Mouse (Mus musculus): Measurements from ENCODE around the gene Cts6. TPM values are rescaled to one million over a fixed set of nuclear protein-coding genes. Genes with fewer than 3 reads are reported as not detected.
"Not testable (repeated sequence)": the region's sequence is repeated elsewhere in the genome, so short reads cannot be mapped to it uniquely, and the experiment has no call there.

The Cts6 gene
- not detected in 2 replicates for polyA plus RNA-seq (2014; fragmentation: Nextera tagmentation; extraction: Ambion mirVana)

- Histone ChIP-seq H3K4me2 (ENCODE audit: low read depth, low read length) (no peak within 1 kb of the TSS), H3K27ac (replicated peaks; ENCODE audit: low read depth, low read length) (no peak within 1 kb of the TSS), H3K36me3 (ENCODE audit: control insufficient read depth, insufficient read depth, low read length) (no peaks in the 10 kb centered on the region), H3K4me1 (ENCODE audit: control insufficient read depth, insufficient read depth, low read length) (no peaks in the 10 kb centered on the region), H3K9ac (ENCODE audit: low read depth, low read length) (no peak within 1 kb of the TSS), H3K27me3 (replicated peaks; ENCODE audit: control insufficient read depth, insufficient read depth, low read length) (no peaks in the 10 kb centered on the region), H3K4me3 (ENCODE audit: low read depth, low read length) (no peak within 1 kb of the TSS), H3K9me3 (ENCODE audit: control insufficient read depth, low read length) (peaks cover 18% of the 10 kb centered on the region; the same call in 1 of the 2 replicates)
- DNase-seq (ENCODE audit: low spot score) (no peak), ATAC-seq (ENCODE audit: low read depth) (no peak)
- 84% methylated on average over 3 of the region's 3 CpGs for WGBS
These were observed at the start of gene Cts6 for GRCm38 (mm10) chr13:61203310-61203709. Gene Cts6 (minus strand): TSS chr13:61203410.

- Histone ChIP-seq H3K9ac (ENCODE audit: low read depth, low read length) (no peak overlapping the region), H3K27ac (replicated peaks; ENCODE audit: low read depth, low read length) (no peak overlapping the region), H3K36me3 (ENCODE audit: control insufficient read depth, insufficient read depth, low read length) (no peaks in the 10 kb centered on the region), H3K27me3 (replicated peaks; ENCODE audit: control insufficient read depth, insufficient read depth, low read length) (no peaks in the 10 kb centered on the region), H3K4me1 (ENCODE audit: control insufficient read depth, insufficient read depth, low read length) (no peaks in the 10 kb centered on the region), H3K4me3 (ENCODE audit: low read depth, low read length) (no peak overlapping the region), H3K4me2 (ENCODE audit: low read depth, low read length) (no peak overlapping the region), H3K9me3 (ENCODE audit: control insufficient read depth, low read length) (0 out of 2 replicates have a peak, but pooled peaks cover 4% of the 10 kb centered on the region)
- 63% methylated on average over 13 of the region's 13 CpGs for WGBS
- DNase-seq (ENCODE audit: low spot score) (peak; percentile 46), ATAC-seq (ENCODE audit: low read depth) (no peak)
These were observed 38.1 kb upstream of the Cts6 start for GRCm38 (mm10) chr13:61241076-61241947.

GRCm38 (mm10) chr13:61185151-61185933 is 17.9 kb downstream of the Cts6 start:
- not testable (repeated sequence) for H3K27ac ChIP-seq (replicated peaks; ENCODE audit: low read depth, low read length); H3K4me2 ChIP-seq (ENCODE audit: low read depth, low read length); H3K36me3 ChIP-seq (ENCODE audit: control insufficient read depth, insufficient read depth, low read length); ATAC-seq (ENCODE audit: low read depth); H3K4me1 ChIP-seq (ENCODE audit: control insufficient read depth, insufficient read depth, low read length); H3K9me3 ChIP-seq (ENCODE audit: control insufficient read depth, low read length); H3K4me3 ChIP-seq (ENCODE audit: low read depth, low read length); H3K9ac ChIP-seq (ENCODE audit: low read depth, low read length); DNase-seq (ENCODE audit: low spot score); H3K27me3 ChIP-seq (replicated peaks; ENCODE audit: control insufficient read depth, insufficient read depth, low read length)
- 74% methylated on average over 5 of the region's 5 CpGs for WGBS

- Histone ChIP-seq H3K36me3 (ENCODE audit: control insufficient read depth, insufficient read depth, low read length) (no peaks in the 10 kb centered on the region), H3K27me3 (replicated peaks; ENCODE audit: control insufficient read depth, insufficient read depth, low read length) (no peaks in the 10 kb centered on the region), H3K4me2 (ENCODE audit: low read depth, low read length) (no peak overlapping the region), H3K27ac (replicated peaks; ENCODE audit: low read depth, low read length) (no peak overlapping the region), H3K4me3 (ENCODE audit: low read depth, low read length) (no peak overlapping the region), H3K9ac (ENCODE audit: low read depth, low read length) (no peak overlapping the region), H3K4me1 (ENCODE audit: control insufficient read depth, insufficient read depth, low read length) (no peaks in the 10 kb centered on the region), H3K9me3 (ENCODE audit: control insufficient read depth, low read length) (peaks cover 10% of the 10 kb centered on the region)
- DNase-seq (ENCODE audit: low spot score), result no peak
- ATAC-seq (ENCODE audit: low read depth), result no peak
- WGBS, result 76% methylated on average over 4 of the region's 4 CpGs
These were observed 38.6 kb downstream of the Cts6 start for GRCm38 (mm10) chr13:61164622-61165021.

- no peak within 1 kb of the TSS for H3K4me3 ChIP-seq (ENCODE audit: low read depth, low read length)
- no peaks in the 10 kb centered on the region for H3K36me3 ChIP-seq (ENCODE audit: control insufficient read depth, insufficient read depth, low read length)
- no peak within 1 kb of the TSS for H3K27ac ChIP-seq (replicated peaks; ENCODE audit: low read depth, low read length)
- no peaks in the 10 kb centered on the region for H3K27me3 ChIP-seq (replicated peaks; ENCODE audit: control insufficient read depth, insufficient read depth, low read length)
- H3K4me1 ChIP-seq (ENCODE audit: control insufficient read depth, insufficient read depth, low read length), result no peaks in the 10 kb centered on the region
- peaks cover 13% of the 10 kb centered on the region for H3K9me3 ChIP-seq (ENCODE audit: control insufficient read depth, low read length)
- no peak for DNase-seq (ENCODE audit: low spot score)
- ATAC-seq (ENCODE audit: low read depth), result no peak
- no peak within 1 kb of the TSS for H3K4me2 ChIP-seq (ENCODE audit: low read depth, low read length)
- 80% methylated on average over 1 of the region's 1 CpGs for WGBS
- no peak within 1 kb of the TSS for H3K9ac ChIP-seq (ENCODE audit: low read depth, low read length)
These were observed 39.1 kb downstream of the Cts6 start, which contains the start of gene Ctsr for GRCm38 (mm10) chr13:61164156-61164555. Gene Ctsr (minus strand): TSS chr13:61164256.

Other genes with a start within 250 kb of the Cts6 start
- gene Ctsj, start 197.5 kb downstream of the Cts6 start, polyA plus RNA-seq (2014; fragmentation: Nextera tagmentation; extraction: Ambion mirVana), result not detected in 2 replicates
- gene Ctsq, start 162.8 kb downstream of the Cts6 start, polyA plus RNA-seq (2014; fragmentation: Nextera tagmentation; extraction: Ambion mirVana), result not detected in 2 replicates
- not detected in 2 replicates for gene Ctsr, start 39.2 kb downstream of the Cts6 start, polyA plus RNA-seq (2014; fragmentation: Nextera tagmentation; extraction: Ambion mirVana)
- not detected in 2 replicates for gene Cts8, start 51.9 kb upstream of the Cts6 start, polyA plus RNA-seq (2014; fragmentation: Nextera tagmentation; extraction: Ambion mirVana)
- gene Gm49398, start 85.4 kb upstream of the Cts6 start, polyA plus RNA-seq (2014; fragmentation: Nextera tagmentation; extraction: Ambion mirVana), result not detected in 2 replicates
- not detected in 2 replicates for gene Cts7, start 154.8 kb upstream of the Cts6 start, polyA plus RNA-seq (2014; fragmentation: Nextera tagmentation; extraction: Ambion mirVana)